Mouse (Mus musculus): ENCODE measurements around the gene 2810004N23Rik. TPM values are rescaled to one million over a fixed set of nuclear protein-coding genes. Genes with fewer than 3 reads are reported as not detected.

2810004N23Rik gene
- total RNA-seq, 2 experiments from 2014 or later = 21.2 to 24.2 TPM

DNA sequence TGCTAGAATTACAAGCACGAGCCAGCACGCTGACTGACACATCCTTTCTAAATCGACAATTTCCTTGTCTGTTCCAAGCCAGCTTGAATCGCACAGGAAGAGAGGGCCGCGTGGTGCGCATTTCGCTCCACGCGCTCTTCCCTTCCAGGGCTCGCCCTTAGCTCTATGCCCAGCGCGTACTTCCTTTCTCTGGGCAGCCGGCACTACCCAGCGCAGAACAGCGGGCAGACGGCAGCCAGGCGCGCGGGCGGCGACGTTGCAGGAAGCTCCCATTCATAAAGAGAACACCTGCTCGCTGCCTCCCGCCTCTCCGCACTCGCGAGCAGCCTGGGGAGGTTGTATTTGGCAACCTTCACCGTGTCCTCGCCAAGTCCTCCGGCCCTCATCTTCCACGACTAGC, 70.7 kb downstream of the 2810004N23Rik start:
- peak; percentile 80 for DNase-seq
- intact Hi-C loops (cut with DNase I) = no loop called here

DNA sequence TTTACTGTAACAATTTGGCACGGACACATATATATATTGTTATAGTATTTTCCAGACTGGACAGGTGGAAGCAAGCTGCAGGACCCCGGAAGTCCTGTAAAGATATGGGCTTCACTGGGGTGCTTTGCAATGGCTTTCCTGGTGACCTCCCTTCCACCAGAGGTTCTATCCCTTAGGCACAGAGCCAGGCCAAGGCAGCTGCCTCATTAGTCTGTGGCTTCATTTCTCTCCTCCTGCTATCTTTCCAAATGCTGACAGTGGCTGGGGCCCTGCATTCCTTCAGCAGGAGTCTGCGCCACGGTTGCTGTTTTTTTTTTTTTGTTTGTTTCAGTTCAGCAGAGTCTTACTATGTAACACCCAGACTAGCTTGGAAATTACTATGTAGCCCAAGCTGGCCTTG, 71.2 kb downstream of the 2810004N23Rik start:
- peak; percentile 45 for DNase-seq
- intact Hi-C loops (cut with DNase I) = no loop called here

DNA sequence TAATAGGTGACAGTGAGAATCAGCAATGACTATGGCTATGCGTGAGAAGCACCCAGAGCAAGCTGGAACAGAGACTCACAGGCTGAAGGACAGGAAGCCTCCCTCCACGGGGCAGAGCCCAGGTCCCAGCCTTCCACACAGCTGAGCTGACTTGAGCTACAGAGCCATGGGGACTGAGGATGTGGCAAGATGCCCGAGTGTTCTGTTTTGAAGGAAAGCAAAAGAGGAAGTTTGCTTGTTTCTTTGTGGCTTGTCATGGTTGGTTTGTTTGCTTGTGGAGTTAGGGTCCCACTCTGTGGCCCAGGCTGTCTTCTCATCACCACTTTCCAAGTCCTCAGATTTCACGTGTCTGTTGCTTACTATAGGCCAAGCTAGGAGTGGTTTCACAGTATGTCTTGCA, 72.2 kb downstream of the 2810004N23Rik start:
- intact Hi-C loops (cut with DNase I) = no loop called here
- no peak for DNase-seq

Other genes with a start within 250 kb of the 2810004N23Rik start
- gene 2310022B05Rik, start 199.8 kb downstream of the 2810004N23Rik start, total RNA-seq (2021) = 10 to 100 TPM; 86.2 to 89.8 TPM
- 10 to 100 TPM; 72.6 to 73.2 TPM for gene Ttc13, start 141.1 kb downstream of the 2810004N23Rik start, total RNA-seq (2021)
- 10 to 100 TPM; 23.3 to 24.7 TPM for gene Arv1, start 141.0 kb downstream of the 2810004N23Rik start, total RNA-seq (2021)
- gene Fam89a, start 111.3 kb downstream of the 2810004N23Rik start, total RNA-seq (2021) = under 1 TPM; 0.28 to 0.44 TPM
- 100 to 1,000 TPM; 251 to 271 TPM for gene Trim67, start 70.0 kb downstream of the 2810004N23Rik start, total RNA-seq (2021)
- 10 to 100 TPM; 62.1 to 69.6 TPM for gene Gnpat, start 87 bp downstream of the 2810004N23Rik start, total RNA-seq (2021)
- 10 to 100 TPM; 32.8 to 33.8 TPM for gene Exoc8, start 34.6 kb upstream of the 2810004N23Rik start, total RNA-seq (2021)
- gene Sprtn, start 34.8 kb upstream of the 2810004N23Rik start, total RNA-seq (2021) = 10 to 100 TPM; 17.2 to 17.6 TPM
- gene Egln1, start 86.2 kb upstream of the 2810004N23Rik start, total RNA-seq (2021) = 10 to 100 TPM; 57.0 to 59.0 TPM
- gene Tsnax, start 149.9 kb upstream of the 2810004N23Rik start, total RNA-seq (2021) = 10 to 100 TPM; 70.9 to 77.4 TPM
- 1 to 10 TPM; 3.9 to 4.4 TPM for gene Disc1, start 191.1 kb upstream of the 2810004N23Rik start, total RNA-seq (2021)

Measured in left cerebral cortex, postnatal 4 days (tissue).